Mouse (Mus musculus) limb, embryonic 10.5 days (tissue): ENCODE measurements around the gene Srcap. TPM values are rescaled to one million over a fixed set of nuclear protein-coding genes. Genes with fewer than 3 reads are reported as not detected.
"Not testable (repeated sequence)": the region's sequence is repeated elsewhere in the genome, so short reads cannot be mapped to it uniquely, and the experiment has no call there.

Experiments used
- DNase-seq: peaks from one replicate; pipeline ENCODE4 v3.0.0-alpha.2; 2017; ENCODE audit warnings: low spot score
- H3K27ac ChIP-seq: fragments of 300-500 bp; sonication (generic); 2 replicates; pipeline ENCODE4 v1.5.1; 2016; ENCODE audit warnings: mild to moderate bottlenecking
- H3K27me3 ChIP-seq: fragments of 300-500 bp; sonication (generic); 2 replicates; pipeline ENCODE4 v1.6.1; 2016; ENCODE audit warnings: low read depth, mild to moderate bottlenecking; ENCODE audit not compliant: poor library complexity, severe bottlenecking
- H3K36me3 ChIP-seq: fragments of 300-500 bp; sonication (generic); 2 replicates; pipeline ENCODE4 v1.6.1; 2016; ENCODE audit warnings: mild to moderate bottlenecking, moderate library complexity
- H3K4me1 ChIP-seq: fragments of 300-500 bp; sonication (generic); 2 replicates; pipeline ENCODE4 v1.6.1; 2016
- H3K4me3 ChIP-seq: fragments of 300-500 bp; sonication (generic); 2 replicates; pipeline ENCODE4 v1.5.1; 2016; ENCODE audit warnings: mild to moderate bottlenecking, moderate library complexity
- H3K9me3 ChIP-seq: fragments of 300-500 bp; sonication (generic); replicated peaks from 2 replicates; pipeline ENCODE4 v1.6.1; 2016; ENCODE audit warnings: mild to moderate bottlenecking
- WGBS: fragments of 180-500 bp; shearing (Covaris S2); methylation state at CpG from one replicate; pipeline ENCODE4 v1.1.7; 2016; 5-methylcytosine and 5-hydroxymethylcytosine counted together
- polyA plus RNA-seq: library from polyadenylated mRNA; unstranded; fragments of >200 nt; fragmentation: Nextera tagmentation; extraction: Ambion mirVana; gene quantifications from 2 replicates; pipeline ENCODE4 v1.2.1, GENCODE M21; 2016

Srcap gene
- polyA plus RNA-seq, 1 experiment from 2014 or later = 80.4 TPM

GRCm38 (mm10) chr7:127508291-127508690 is 3.5 kb upstream of the Srcap start:
- Histone ChIP-seq H3K27me3 (no peaks in the 10 kb centered on the region), H3K27ac (no peak overlapping the region), H3K4me1 (peaks cover 14% of the 10 kb centered on the region), H3K36me3 (peaks cover 4% of the 10 kb centered on the region; the same call in 1 of the 2 replicates), H3K9me3 (no peaks in the 10 kb centered on the region), H3K4me3 (no peak overlapping the region)
- no peak for DNase-seq
- 96% methylated on average over 3 of the region's 3 CpGs for WGBS

GRCm38 (mm10) chr7:127509830-127510229 is 2.0 kb upstream of the Srcap start:
- DNase-seq, H3K27me3 ChIP-seq, H3K9me3 ChIP-seq, H3K4me3 ChIP-seq, H3K27ac ChIP-seq: not testable (repeated sequence)
- H3K4me1 ChIP-seq = peaks cover 22% of the 10 kb centered on the region
- 87% methylated on average over 4 of the region's 4 CpGs for WGBS
- H3K36me3 ChIP-seq = peaks cover 18% of the 10 kb centered on the region

GRCm38 (mm10) chr7:127511241-127511640 is 542 bp upstream of the Srcap start:
- H3K27me3 ChIP-seq = no peaks in the 10 kb centered on the region
- peak overlapping the region; percentile 99 for H3K27ac ChIP-seq
- H3K4me3 ChIP-seq = peak overlapping the region; percentile 86
- peaks cover 31% of the 10 kb centered on the region for H3K36me3 ChIP-seq
- no peaks in the 10 kb centered on the region for H3K9me3 ChIP-seq
- H3K4me1 ChIP-seq = peaks cover 22% of the 10 kb centered on the region
- 47% methylated on average over 8 of the region's 8 CpGs for WGBS
- DNase-seq = no peak

GRCm38 (mm10) chr7:127512231-127513015 is 640 bp downstream of the Srcap start:
- Histone ChIP-seq H3K9me3 (no peaks in the 10 kb centered on the region), H3K4me3 (peak overlapping the region; percentile 86), H3K27ac (peak overlapping the region; percentile 99), H3K27me3 (no peaks in the 10 kb centered on the region), H3K4me1 (peaks cover 22% of the 10 kb centered on the region), H3K36me3 (peaks cover 43% of the 10 kb centered on the region)
- under 1% methylated on average over 86 of the region's 93 CpGs for WGBS
- peak; percentile 96 for DNase-seq

- Histone ChIP-seq H3K4me1 (peaks cover 22% of the 10 kb centered on the region), H3K36me3 (peaks cover 49% of the 10 kb centered on the region), H3K4me3 (peak overlapping the region; percentile 86), H3K9me3 (no peaks in the 10 kb centered on the region), H3K27ac (peak overlapping the region; percentile 99), H3K27me3 (no peaks in the 10 kb centered on the region)
- DNase-seq = no peak
- 47% methylated on average over 8 of the region's 8 CpGs for WGBS
Observed at GRCm38 (mm10) chr7:127513016-127513390, 1.2 kb downstream of the Srcap start.

GRCm38 (mm10) chr7:127513781-127514180 is 2.0 kb downstream of the Srcap start:
- Histone ChIP-seq H3K9me3 (no peaks in the 10 kb centered on the region), H3K27me3 (no peaks in the 10 kb centered on the region), H3K4me1 (peaks cover 22% of the 10 kb centered on the region), H3K27ac (no peak overlapping the region), H3K4me3 (peak overlapping the region; percentile 86), H3K36me3 (peaks cover 57% of the 10 kb centered on the region)
- WGBS = 93% methylated on average over 3 of the region's 3 CpGs
- DNase-seq = no peak

- DNase-seq = no peak
- no peaks in the 10 kb centered on the region for H3K27me3 ChIP-seq
- no peaks in the 10 kb centered on the region for H3K9me3 ChIP-seq
- H3K4me3 ChIP-seq = no peak overlapping the region
- no peak overlapping the region for H3K27ac ChIP-seq
- H3K36me3 ChIP-seq = peaks cover 77% of the 10 kb centered on the region
- WGBS = 94% methylated on average over 7 of the region's 7 CpGs
- peaks cover 22% of the 10 kb centered on the region for H3K4me1 ChIP-seq
Observed at GRCm38 (mm10) chr7:127515846-127516245, 4.1 kb downstream of the Srcap start.

GRCm38 (mm10) chr7:127516344-127516743 is 4.6 kb downstream of the Srcap start:
- WGBS = 98% methylated on average over 6 of the region's 7 CpGs
- Histone ChIP-seq H3K36me3 (peaks cover 82% of the 10 kb centered on the region), H3K9me3 (no peaks in the 10 kb centered on the region), H3K4me1 (peaks cover 17% of the 10 kb centered on the region), H3K27ac (no peak overlapping the region), H3K27me3 (no peaks in the 10 kb centered on the region), H3K4me3 (no peak overlapping the region)
- DNase-seq = no peak

GRCm38 (mm10) chr7:127519284-127519683 is 7.5 kb downstream of the Srcap start, which contains the start of gene Gm42715:
Gene Gm42715 (plus strand): TSS chr7:127519584.
- H3K4me1 ChIP-seq = no peaks in the 10 kb centered on the region
- no peaks in the 10 kb centered on the region for H3K27me3 ChIP-seq
- H3K36me3 ChIP-seq = peaks cover 98% of the 10 kb centered on the region
- H3K27ac ChIP-seq = no peak within 1 kb of the TSS
- no peak within 1 kb of the TSS for H3K4me3 ChIP-seq
- WGBS = 94% methylated on average over 3 of the region's 3 CpGs
- no peaks in the 10 kb centered on the region for H3K9me3 ChIP-seq
- DNase-seq = no peak

GRCm38 (mm10) chr7:127541671-127542070 is 29.9 kb downstream of the Srcap start:
- H3K9me3 ChIP-seq = no peaks in the 10 kb centered on the region
- H3K27ac ChIP-seq = no peak overlapping the region
- no peaks in the 10 kb centered on the region for H3K4me1 ChIP-seq
- no peak overlapping the region for H3K4me3 ChIP-seq
- 94% methylated on average over 3 of the region's 3 CpGs for whole genome bisulfite sequencing
- H3K36me3 ChIP-seq = peaks cover 100% of the 10 kb centered on the region
- no peaks in the 10 kb centered on the region; the same call in 1 of the 2 replicates for H3K27me3 ChIP-seq
- DNase-seq = no peak

- no peak for DNase-seq
- H3K27me3 ChIP-seq = no peaks in the 10 kb centered on the region
- no peaks in the 10 kb centered on the region for H3K4me1 ChIP-seq
- H3K36me3 ChIP-seq = peaks cover 96% of the 10 kb centered on the region
- no peaks in the 10 kb centered on the region for H3K9me3 ChIP-seq
- H3K27ac ChIP-seq = no peak overlapping the region
- WGBS = 92% methylated on average over 15 of the region's 15 CpGs
- H3K4me3 ChIP-seq = no peak overlapping the region
Observed at GRCm38 (mm10) chr7:127549116-127549835, 37.5 kb downstream of the Srcap start.

GRCm38 (mm10) chr7:127551558-127551957 is 39.8 kb downstream of the Srcap start:
- H3K36me3 ChIP-seq = peaks cover 96% of the 10 kb centered on the region
- WGBS = 97% methylated on average over 8 of the region's 8 CpGs
- H3K4me3 ChIP-seq = no peak overlapping the region

GRCm38 (mm10) chr7:127560580-127560979 is 48.8 kb downstream of the Srcap start:
- DNase-seq = no peak
- H3K4me3 ChIP-seq = no peak overlapping the region
- no peaks in the 10 kb centered on the region for H3K9me3 ChIP-seq
- no peaks in the 10 kb centered on the region for H3K4me1 ChIP-seq
- 92% methylated on average over 11 of the region's 11 CpGs for WGBS
- peaks cover 95% of the 10 kb centered on the region for H3K36me3 ChIP-seq
- no peaks in the 10 kb centered on the region for H3K27me3 ChIP-seq
- no peak overlapping the region for H3K27ac ChIP-seq

More at GRCm38 (mm10) chr7:127551558-127551957, 39.8 kb downstream of the Srcap start:
- H3K9me3 ChIP-seq = no peaks in the 10 kb centered on the region
- DNase-seq = no peak
- no peaks in the 10 kb centered on the region for H3K27me3 ChIP-seq
- no peak overlapping the region for H3K27ac ChIP-seq
- H3K4me1 ChIP-seq = no peaks in the 10 kb centered on the region
